Mouse (Mus musculus) intestine, embryonic 15.5 days (tissue): ENCODE measurements around the gene Eef1akmt3. TPM values are rescaled to one million over a fixed set of nuclear protein-coding genes. Genes with fewer than 3 reads are reported as not detected.
A peak's percentile ranks its signal among the peaks of the same experiment; 100 is the strongest.

ENCODE experiments used
- ATAC-seq: fragments of 200-750 bp; cut with Nextera tagmentation; 2 replicates; pipeline ENCODE4 v1.8.0; 2017; ENCODE audit warnings: moderate TSS enrichment, moderate library complexity
- H3K27ac ChIP-seq: fragments of 300-500 bp; sonication (generic); 2 replicates; pipeline ENCODE4 v1.5.1; 2015; ENCODE audit warnings: mild to moderate bottlenecking, inconsistent platforms
- H3K27me3 ChIP-seq: fragments of 300-500 bp; sonication (generic); replicated peaks from 2 replicates; pipeline ENCODE4 v1.6.1; 2015; ENCODE audit warnings: inconsistent platforms
- H3K36me3 ChIP-seq: fragments of 300-500 bp; sonication (generic); 2 replicates; pipeline ENCODE4 v1.6.1; 2015; ENCODE audit warnings: inconsistent platforms
- H3K4me1 ChIP-seq: fragments of 300-500 bp; sonication (generic); replicated peaks from 2 replicates; pipeline ENCODE4 v1.6.1; 2015; ENCODE audit warnings: inconsistent platforms
- H3K4me2 ChIP-seq: fragments of 300-500 bp; sonication (generic); replicated peaks from 2 replicates; pipeline ENCODE4 v1.6.1; 2015; ENCODE audit warnings: mild to moderate bottlenecking, inconsistent platforms
- H3K4me3 ChIP-seq: fragments of 300-500 bp; sonication (generic); replicated peaks from 2 replicates; pipeline ENCODE4 v1.5.1; 2015; ENCODE audit warnings: inconsistent platforms
- H3K9ac ChIP-seq: fragments of 300-500 bp; sonication (generic); 2 replicates; pipeline ENCODE4 v1.6.1; 2015; ENCODE audit warnings: inconsistent platforms
- H3K9me3 ChIP-seq: fragments of 300-500 bp; sonication (generic); 2 replicates; pipeline ENCODE4 v1.6.1; 2016; ENCODE audit warnings: inconsistent platforms
- WGBS: fragments of 180-500 bp; shearing (Covaris S2); methylation state at CpG from one replicate; pipeline ENCODE4 v1.1.7; 2015; 5-methylcytosine and 5-hydroxymethylcytosine counted together
- microRNA counts: library from miRNA; unstranded; fragments of <30 nt; microRNA quantifications from one replicate; lab custom pipeline; 2016
- polyA plus RNA-seq: library from polyadenylated mRNA; unstranded; fragments of >200 nt; fragmentation: Nextera tagmentation; extraction: Ambion mirVana; gene quantifications from 2 replicates; pipeline ENCODE4 v1.2.1, GENCODE M21; 2015

Gene Eef1akmt3
- polyA plus RNA-seq, 1 experiment from 2014 or later: 0.40 TPM

DNA sequence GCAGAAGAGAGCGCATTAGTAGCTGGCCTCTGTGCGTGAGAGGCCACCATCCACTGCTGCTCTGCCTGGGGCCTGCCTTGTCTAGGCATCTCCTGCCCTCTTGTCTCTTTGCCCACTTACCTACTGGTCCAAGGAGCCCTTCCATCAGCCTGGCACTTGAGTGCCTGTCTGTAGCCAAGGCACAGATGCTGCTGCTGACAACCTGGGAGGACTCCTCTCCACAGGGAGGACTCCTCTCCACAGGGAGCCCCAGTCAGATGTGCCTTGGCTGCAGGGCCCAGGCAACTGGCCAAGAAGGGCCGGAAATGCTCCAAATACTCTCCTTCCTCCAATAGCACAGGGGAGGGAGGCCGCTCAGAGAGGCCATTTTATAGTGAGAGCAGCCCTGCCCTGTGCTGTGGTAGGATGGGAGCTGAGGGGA is 54.8 kb downstream of the Eef1akmt3 start:
- 44% methylated on average over 4 of the region's 4 CpGs for WGBS
- peak; percentile 45 for ATAC-seq
- H3K4me3 ChIP-seq: no peak overlapping the region
- peaks cover 88% of the 10 kb centered on the region for H3K4me1 ChIP-seq
- H3K9me3 ChIP-seq: no peaks in the 10 kb centered on the region
- H3K36me3 ChIP-seq: peaks cover 6% of the 10 kb centered on the region; the same call in 1 of the 2 replicates
- H3K27me3 ChIP-seq: no peaks in the 10 kb centered on the region
- peak overlapping the region; percentile 34 for H3K4me2 ChIP-seq
- H3K27ac ChIP-seq: peak overlapping the region; percentile 89
- 0 out of 2 replicates have a peak overlapping the region, but pooled peaks have one; percentile 6 for H3K9ac ChIP-seq

DNA sequence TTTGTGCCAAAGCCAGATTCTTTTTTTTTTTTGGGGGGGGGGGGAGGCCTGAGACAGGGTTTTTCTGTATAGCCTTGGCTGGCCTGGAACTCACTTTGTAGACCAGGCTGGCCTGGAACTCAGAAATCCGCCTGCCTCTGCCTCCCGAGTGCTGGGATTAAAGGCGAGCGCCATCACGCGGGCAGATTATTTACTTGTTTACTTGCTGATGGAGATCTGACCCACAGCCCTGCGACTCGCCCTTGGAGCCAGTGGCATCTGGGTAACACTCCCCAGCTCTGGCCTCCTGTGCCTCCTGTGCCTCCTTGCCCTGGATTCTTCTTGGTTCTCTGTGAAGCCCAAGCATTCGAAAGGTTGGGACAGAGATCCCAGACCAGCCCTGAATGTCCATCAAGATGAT is 55.7 kb downstream of the Eef1akmt3 start:
- Histone ChIP-seq H3K27ac (peak overlapping the region; percentile 89; the same call in 1 of the 2 replicates), H3K4me2 (no peak overlapping the region), H3K27me3 (no peaks in the 10 kb centered on the region), H3K9me3 (no peaks in the 10 kb centered on the region), H3K9ac (peak overlapping the region; percentile 1; the same call in 1 of the 2 replicates), H3K4me3 (no peak overlapping the region), H3K4me1 (peaks cover 91% of the 10 kb centered on the region), H3K36me3 (no peaks in the 10 kb centered on the region; the same call in 1 of the 2 replicates)
- ATAC-seq: no peak
- WGBS: 82% methylated on average over 9 of the region's 9 CpGs

- Histone ChIP-seq H3K9me3 (no peaks in the 10 kb centered on the region), H3K4me1 (peaks cover 88% of the 10 kb centered on the region), H3K9ac (peak overlapping the region; percentile 17; the same call in 1 of the 2 replicates), H3K4me3 (no peak overlapping the region), H3K36me3 (no peaks in the 10 kb centered on the region; the same call in 1 of the 2 replicates), H3K27ac (peak overlapping the region; percentile 56; the same call in 1 of the 2 replicates), H3K4me2 (peak overlapping the region; percentile 35), H3K27me3 (no peaks in the 10 kb centered on the region)
- whole genome bisulfite sequencing: 77% methylated on average over 4 of the region's 4 CpGs
- ATAC-seq: no peak
Observed at GRCm38 (mm10) chr10:126985127-126985526, 56.2 kb downstream of the Eef1akmt3 start.

DNA sequence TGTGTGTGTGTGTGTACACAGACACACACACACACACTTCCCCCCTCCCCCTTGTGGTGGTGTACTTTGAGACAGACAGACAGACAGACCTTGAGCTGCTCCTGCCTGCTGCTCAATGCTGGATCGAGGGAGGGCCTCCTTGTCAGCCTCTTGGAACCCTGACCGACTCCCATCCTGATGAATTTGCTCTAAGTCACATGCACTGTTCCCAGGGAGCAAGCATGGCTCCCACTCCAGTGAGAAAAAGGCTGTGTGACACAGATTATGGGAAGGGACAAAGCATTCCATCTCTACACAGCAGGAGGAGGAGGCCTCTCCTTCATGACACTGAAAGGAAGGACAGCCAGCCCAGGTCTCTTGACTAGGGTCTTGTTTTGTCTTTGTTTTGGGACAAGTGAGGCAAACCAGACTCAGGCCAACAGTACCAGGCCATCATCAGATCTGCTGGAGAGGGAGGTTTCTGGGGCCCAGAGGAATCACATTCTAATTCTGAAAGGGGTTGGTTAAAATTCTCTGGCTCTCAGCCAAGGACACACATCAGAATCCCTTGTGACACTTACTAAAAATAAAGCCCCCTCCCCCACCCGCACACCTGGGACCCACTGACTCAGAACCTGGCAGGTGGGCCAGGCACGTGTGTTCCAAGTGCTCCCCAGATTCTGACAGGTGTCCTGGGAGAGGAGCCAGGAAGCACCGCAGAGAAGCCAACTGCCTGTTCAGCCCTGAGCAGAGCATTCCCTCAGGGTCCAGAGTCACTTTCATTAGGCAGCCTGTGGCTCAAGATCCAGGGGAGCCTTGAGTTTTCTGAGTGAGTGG is 56.9 kb downstream of the Eef1akmt3 start:
- no peak for ATAC-seq
- Histone ChIP-seq H3K4me2 (peak overlapping the region; percentile 35), H3K27ac (peak overlapping the region; percentile 56), H3K4me3 (no peak overlapping the region), H3K36me3 (no peaks in the 10 kb centered on the region; the same call in 1 of the 2 replicates), H3K4me1 (peaks cover 83% of the 10 kb centered on the region), H3K9ac (peak overlapping the region; percentile 33), H3K27me3 (no peaks in the 10 kb centered on the region), H3K9me3 (no peaks in the 10 kb centered on the region)
- WGBS: 20% methylated on average over 5 of the region's 5 CpGs

DNA sequence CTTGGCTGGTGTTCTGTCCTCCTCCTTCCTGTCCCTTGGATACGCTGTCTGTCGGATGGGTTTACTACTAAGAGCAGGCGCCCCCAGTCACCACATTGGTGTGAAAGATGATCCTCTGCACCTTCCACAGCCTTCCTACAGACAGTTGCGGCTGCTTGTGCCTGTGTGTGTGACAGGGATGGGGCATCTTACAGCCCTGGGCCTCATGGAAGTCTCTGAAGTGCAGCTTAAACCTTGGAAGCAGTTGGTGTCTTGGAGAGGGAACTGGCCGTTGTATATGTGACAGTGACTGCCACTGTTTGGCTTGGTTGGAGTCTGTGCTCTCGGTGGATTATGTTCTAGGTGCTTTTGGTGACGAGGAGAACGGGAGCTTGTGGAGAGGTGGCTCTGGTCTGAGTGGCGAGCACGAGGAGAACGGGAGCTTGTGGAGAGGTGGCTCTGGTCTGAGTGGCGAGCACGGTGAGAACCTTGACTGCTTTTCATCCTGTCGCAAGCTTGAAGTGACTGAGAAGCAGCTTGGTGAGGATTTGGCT is 58.1 kb downstream of the Eef1akmt3 start:
- ATAC-seq: no peak
- Histone ChIP-seq H3K27ac (peak overlapping the region; percentile 56), H3K27me3 (no peaks in the 10 kb centered on the region), H3K4me2 (peak overlapping the region; percentile 88), H3K4me1 (peaks cover 76% of the 10 kb centered on the region), H3K9ac (peak overlapping the region; percentile 33; the same call in 1 of the 2 replicates), H3K4me3 (peak overlapping the region; percentile 92), H3K9me3 (no peaks in the 10 kb centered on the region), H3K36me3 (no peaks in the 10 kb centered on the region; the same call in 1 of the 2 replicates)
- WGBS: 30% methylated on average over 14 of the region's 14 CpGs

GRCm38 (mm10) chr10:126981746-126982145 is 59.6 kb downstream of the Eef1akmt3 start:
- Histone ChIP-seq H3K4me1 (peaks cover 69% of the 10 kb centered on the region), H3K27me3 (no peaks in the 10 kb centered on the region), H3K4me3 (peak overlapping the region; percentile 92), H3K9me3 (no peaks in the 10 kb centered on the region), H3K9ac (peak overlapping the region; percentile 90), H3K4me2 (peak overlapping the region; percentile 88), H3K36me3 (no peaks in the 10 kb centered on the region; the same call in 1 of the 2 replicates), H3K27ac (no peak overlapping the region)
- WGBS: 44% methylated on average over 3 of the region's 3 CpGs
- no peak for ATAC-seq

MicroRNAs encoded within 50 kb of the gene (microRNA counts, 519-probe panel; counts per million panel counts)
- 2,554 counts per million, percentile 67 among the panel's probes with 10 or more counts for microRNA mmu-miR-26a (lab: Ali Mortazavi, UCI)
- microRNA mmu-miR-546 (lab: Ali Mortazavi, UCI): 97.1 counts per million, percentile 29 among the panel's probes with 10 or more counts

Other genes with a start within 250 kb of the Eef1akmt3 start
- 17.0 and 17.2 TPM in 2 replicates for gene Atp23, start 140.2 kb downstream of the Eef1akmt3 start, polyA plus RNA-seq
- gene Ctdsp2, start 62.8 kb downstream of the Eef1akmt3 start, polyA plus RNA-seq: 53.6 and 55.2 TPM in 2 replicates
- 0.10 and 0.21 TPM in 2 replicates for gene Avil, start 40.8 kb downstream of the Eef1akmt3 start, polyA plus RNA-seq
- gene Tsfm, start 10.7 kb downstream of the Eef1akmt3 start, polyA plus RNA-seq: 91.8 and 99.3 TPM in 2 replicates
- gene Mettl1, start 99 bp downstream of the Eef1akmt3 start, polyA plus RNA-seq: 48.9 and 55.1 TPM in 2 replicates
- 0.05 and 0.11 TPM in 2 replicates for gene Cyp27b1, start 6.7 kb upstream of the Eef1akmt3 start, polyA plus RNA-seq
- 0.74 and 0.91 TPM in 2 replicates for gene March9, start 18.7 kb upstream of the Eef1akmt3 start, polyA plus RNA-seq
- 1,579 and 1,616 TPM in 2 replicates for gene Cdk4, start 22.0 kb upstream of the Eef1akmt3 start, polyA plus RNA-seq
- gene Tspan31, start 28.8 kb upstream of the Eef1akmt3 start, polyA plus RNA-seq: 167 and 181 TPM in 2 replicates
- 0.16 and 0.43 TPM in 2 replicates for gene Agap2, start 33.8 kb upstream of the Eef1akmt3 start, polyA plus RNA-seq
- 93.0 and 104 TPM in 2 replicates for gene Os9, start 79.6 kb upstream of the Eef1akmt3 start, polyA plus RNA-seq
- gene B4galnt1, start 123.7 kb upstream of the Eef1akmt3 start, polyA plus RNA-seq: 52.5 and 55.2 TPM in 2 replicates
- gene Slc26a10, start 139.1 kb upstream of the Eef1akmt3 start, polyA plus RNA-seq: 0.98 and 1.1 TPM in 2 replicates
- gene Arhgef25, start 148.6 kb upstream of the Eef1akmt3 start, polyA plus RNA-seq: 46.8 and 50.4 TPM in 2 replicates
- gene Dtx3, start 154.2 kb upstream of the Eef1akmt3 start, polyA plus RNA-seq: 70.6 and 75.4 TPM in 2 replicates
- 33.7 and 35.0 TPM in 2 replicates for gene Pip4k2c, start 170.1 kb upstream of the Eef1akmt3 start, polyA plus RNA-seq
- 5.9 and 6.4 TPM in 2 replicates for gene Kif5a, start 221.8 kb upstream of the Eef1akmt3 start, polyA plus RNA-seq
- 150 and 154 TPM in 2 replicates for gene Dctn2, start 224.9 kb upstream of the Eef1akmt3 start, polyA plus RNA-seq
- gene Mbd6, start 247.5 kb upstream of the Eef1akmt3 start, polyA plus RNA-seq: 13.1 and 15.7 TPM in 2 replicates